Mouse (Mus musculus) small intestine, adult 2 months (tissue): ENCODE data around the gene Prm1.

Experiments used
- CTCF ChIP-seq: fragments of 200-500 bp; IDR thresholded peaks from 2 replicates; pipeline ENCODE4 v1.5.1; 2012; ENCODE audit warnings: low read depth, mild to moderate bottlenecking, control low read depth, inconsistent platforms, low read length, moderate library complexity, mixed read lengths; ENCODE audit not compliant: insufficient replicate concordance, insufficient read length; ENCODE audit errors: extremely low read depth
- POLR2A ChIP-seq: fragments of 200-500 bp; IDR thresholded peaks from 2 replicates; pipeline ENCODE4 v1.6.1; 2012; ENCODE audit warnings: low read depth, mild to moderate bottlenecking, control low read depth, inconsistent platforms, low read length, moderate library complexity

GRCm38 (mm10) chr16:10813726-10814125 lies 8.1 kb upstream of the Prm1 start:
- TF ChIP-seq CTCF = no peak
- no peak for TF ChIP-seq POLR2A
